Mouse (Mus musculus): ENCODE results near the gene Wdr45b.

- TF ChIP-seq CHD2 (IDR thresholded peaks at IDR 0.05; ENCODE audit: low read depth, low read length), result no peak
- TF ChIP-seq MAFK (IDR thresholded peaks at IDR 0.05; ENCODE audit: insufficient read depth, low read depth, low read length), result no peak
- TF ChIP-seq ZC3H11A (IDR thresholded peaks at IDR 0.05; ENCODE audit: borderline replicate concordance, low read depth, low read length), result no peak
Observed at GRCm38 (mm10) chr11:121328619-121329018, 25.6 kb downstream of the Wdr45b start.
